Mouse (Mus musculus) heart, embryonic 10.5 days (tissue): Measurements from ENCODE around the gene Wfdc15b. TPM values are rescaled to one million over a fixed set of nuclear protein-coding genes. Genes with fewer than 3 reads are reported as not detected.

Experiments
- DNase-seq: peaks from one replicate; pipeline ENCODE4 v3.0.0-alpha.2; 2017; ENCODE audit warnings: low spot score
- H3K27ac ChIP-seq: fragments of 300-500 bp; sonication (generic); 2 replicates; pipeline ENCODE4 v1.5.1; 2016; ENCODE audit warnings: mild to moderate bottlenecking
- H3K27me3 ChIP-seq: fragments of 300-500 bp; sonication (generic); 2 replicates; pipeline ENCODE4 v1.6.1; 2016; ENCODE audit warnings: mild to moderate bottlenecking; ENCODE audit not compliant: poor library complexity, insufficient read depth, severe bottlenecking
- H3K36me3 ChIP-seq: fragments of 300-500 bp; sonication (generic); 2 replicates; pipeline ENCODE4 v1.6.1; 2016; ENCODE audit warnings: mild to moderate bottlenecking, moderate library complexity
- H3K4me1 ChIP-seq: fragments of 300-500 bp; sonication (generic); 2 replicates; pipeline ENCODE4 v1.6.1; 2016; ENCODE audit warnings: mild to moderate bottlenecking
- H3K4me3 ChIP-seq: fragments of 300-500 bp; sonication (generic); 2 replicates; pipeline ENCODE4 v1.5.1; 2016; ENCODE audit warnings: mild to moderate bottlenecking, moderate library complexity
- H3K9me3 ChIP-seq: fragments of 300-500 bp; sonication (generic); 2 replicates; pipeline ENCODE4 v1.6.1; 2016; ENCODE audit warnings: mild to moderate bottlenecking, moderate library complexity
- WGBS: fragments of 180-500 bp; shearing (Covaris S2); methylation state at CpG from one replicate; pipeline ENCODE4 v1.1.7; 2016; 5-methylcytosine and 5-hydroxymethylcytosine counted together
- polyA plus RNA-seq: library from polyadenylated mRNA; unstranded; fragments of >200 nt; fragmentation: Nextera tagmentation; extraction: Ambion mirVana; gene quantifications from 2 replicates; pipeline ENCODE4 v1.2.1, GENCODE M21; 2016

The Wfdc15b gene
- polyA plus RNA-seq, 1 experiment from 2014 or later = not detected

DNA sequence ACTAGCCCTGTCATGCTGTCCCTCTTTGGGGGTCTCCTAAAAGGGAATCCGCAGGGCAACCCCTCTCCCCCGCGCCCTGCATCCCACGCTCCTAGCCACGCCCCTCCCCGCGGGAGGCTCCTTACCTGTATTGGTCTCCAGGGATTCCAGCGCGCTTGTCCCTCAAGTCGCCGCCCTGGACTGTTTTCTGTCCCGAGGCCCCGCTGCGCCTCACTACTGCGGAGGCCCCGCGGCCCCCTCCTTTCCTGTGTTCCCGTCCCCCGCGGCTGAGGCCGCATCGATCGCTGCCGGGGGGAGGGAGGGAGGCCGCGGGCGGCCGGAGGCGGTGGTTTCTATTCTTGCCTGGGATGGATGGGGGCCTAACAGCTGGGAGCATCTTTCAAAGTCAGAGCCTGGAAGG is 50.6 kb downstream of the Wfdc15b start, which contains the start of gene Kcns1:
Gene Kcns1 (minus strand): TSS at position 212 of the 400 bp plus-strand sequence.
- no peaks in the 10 kb centered on the region for H3K9me3 ChIP-seq
- peaks cover 36% of the 10 kb centered on the region for H3K4me1 ChIP-seq
- H3K36me3 ChIP-seq = no peaks in the 10 kb centered on the region
- H3K27ac ChIP-seq = 0 out of 2 replicates have a peak within 1 kb of the TSS, but pooled peaks have one; percentile 10
- DNase-seq = no peak
- peaks cover 92% of the 10 kb centered on the region for H3K27me3 ChIP-seq
- WGBS = under 1% methylated on average over 24 of the region's 29 CpGs
- peak within 1 kb of the TSS; percentile 56 for H3K4me3 ChIP-seq

DNA sequence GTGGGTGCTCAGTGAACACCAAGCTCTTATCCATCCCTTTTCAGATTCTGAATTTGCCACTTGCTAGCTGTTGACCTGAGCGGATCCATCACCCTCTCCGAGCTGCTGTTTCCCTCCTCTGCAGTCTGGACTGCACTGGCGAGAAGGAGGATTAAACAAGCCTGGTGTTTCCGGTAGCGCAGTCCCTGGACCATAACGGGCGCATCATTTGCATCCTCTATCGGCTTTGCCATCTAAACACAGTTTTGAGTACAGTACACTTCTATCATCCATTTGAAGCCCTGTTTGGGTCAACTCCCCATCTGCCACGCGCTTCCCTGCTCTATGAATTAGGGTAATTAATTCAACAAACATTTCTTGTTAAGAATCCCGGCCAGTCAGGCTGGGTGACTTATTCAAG is 51.1 kb downstream of the Wfdc15b start:
- WGBS = 8% methylated on average over 11 of the region's 11 CpGs
- DNase-seq = no peak
- peaks cover 36% of the 10 kb centered on the region for H3K4me1 ChIP-seq
- no peaks in the 10 kb centered on the region for H3K36me3 ChIP-seq
- H3K27ac ChIP-seq = no peak overlapping the region
- peaks cover 92% of the 10 kb centered on the region for H3K27me3 ChIP-seq
- H3K9me3 ChIP-seq = no peaks in the 10 kb centered on the region
- H3K4me3 ChIP-seq = peak overlapping the region; percentile 56; the same call in 1 of the 2 replicates

DNA sequence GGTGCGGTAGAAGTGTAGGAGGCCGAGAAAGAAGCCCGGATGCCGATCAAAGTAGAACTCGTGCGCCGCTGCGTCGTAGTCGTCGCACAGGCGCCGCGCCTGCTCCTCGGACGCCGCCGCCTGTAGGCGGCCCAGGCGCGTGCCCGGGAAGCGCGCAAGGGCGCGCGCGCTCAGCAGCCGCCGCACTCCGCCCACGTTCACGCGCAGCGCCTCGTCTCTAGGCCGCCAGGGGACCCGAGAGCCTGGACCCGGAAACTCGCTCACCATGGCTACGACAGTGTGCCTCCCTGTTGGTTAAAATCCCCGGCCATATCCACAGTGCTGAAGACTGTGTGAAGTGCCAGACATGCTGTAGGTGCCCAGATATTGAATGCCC is 52.9 kb downstream of the Wfdc15b start:
- Histone ChIP-seq H3K27ac (no peak overlapping the region), H3K4me1 (peaks cover 30% of the 10 kb centered on the region), H3K4me3 (peak overlapping the region; percentile 57), H3K27me3 (peaks cover 95% of the 10 kb centered on the region), H3K9me3 (no peaks in the 10 kb centered on the region), H3K36me3 (no peaks in the 10 kb centered on the region)
- DNase-seq = no peak
- WGBS = 12% methylated on average over 42 of the region's 42 CpGs

DNA sequence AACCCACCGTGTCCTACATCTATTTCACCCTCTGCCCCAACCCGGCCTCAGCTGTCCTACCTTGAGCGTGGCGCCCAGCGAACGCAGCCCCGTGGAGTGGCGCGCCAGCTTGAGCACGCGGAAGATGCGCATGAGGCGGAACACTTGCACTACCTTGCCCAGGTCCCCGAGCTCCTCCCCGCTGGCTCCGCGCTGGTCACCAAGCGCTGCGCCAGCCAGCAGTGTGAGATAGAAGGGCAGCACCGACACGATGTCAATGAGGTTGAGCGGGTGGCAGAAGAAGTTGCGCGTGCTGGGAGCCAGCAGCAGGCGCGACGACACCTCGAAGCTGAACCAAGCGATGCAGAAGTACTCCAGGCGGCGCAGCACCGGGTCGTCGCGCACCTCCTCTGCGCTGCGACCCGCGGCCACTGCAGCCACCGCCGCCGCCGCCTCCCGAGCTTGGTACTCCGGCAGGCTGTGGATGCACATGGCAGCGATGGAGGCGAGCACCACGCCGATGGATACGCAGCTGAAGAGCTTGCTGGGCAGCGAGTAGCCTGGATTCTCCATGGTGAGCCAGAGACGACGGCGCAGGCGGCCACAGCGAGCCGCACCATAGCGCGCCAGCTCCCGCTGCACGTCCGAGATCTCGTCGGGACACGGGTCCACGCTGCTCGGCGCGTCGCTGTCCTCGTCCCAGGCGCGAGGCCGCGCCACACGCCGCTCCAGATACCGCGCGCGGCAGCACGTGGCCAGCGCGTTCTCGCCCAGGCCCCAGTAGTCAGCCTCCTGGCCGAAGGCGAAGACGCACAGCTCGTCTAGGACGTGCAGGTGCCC is 53.5 kb downstream of the Wfdc15b start:
- Histone ChIP-seq H3K4me1 (peaks cover 27% of the 10 kb centered on the region), H3K9me3 (no peaks in the 10 kb centered on the region), H3K4me3 (peak overlapping the region; percentile 57), H3K36me3 (no peaks in the 10 kb centered on the region), H3K27me3 (peaks cover 92% of the 10 kb centered on the region), H3K27ac (peak overlapping the region; percentile 59; the same call in 1 of the 2 replicates)
- no peak for DNase-seq
- 10% methylated on average over 90 of the region's 90 CpGs for WGBS

DNA sequence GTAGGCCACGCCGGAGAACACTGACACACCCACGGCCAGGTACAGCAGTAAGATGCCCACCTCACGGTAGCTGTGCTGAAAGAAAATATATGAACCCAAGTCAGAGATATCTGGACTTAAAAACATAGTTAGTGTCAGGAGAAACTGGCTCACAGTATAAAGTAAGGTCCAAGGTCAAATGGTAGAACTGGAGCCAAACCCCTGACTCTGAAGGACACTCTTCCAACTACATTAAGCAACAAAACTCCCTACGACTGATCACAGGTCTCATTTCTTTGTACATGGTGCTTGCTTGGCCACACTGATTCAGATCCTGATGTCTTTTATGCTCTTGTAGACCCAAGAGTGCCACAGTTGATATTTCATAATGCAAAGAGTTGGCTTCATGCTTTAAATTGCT is 56.5 kb downstream of the Wfdc15b start:
- no peak for DNase-seq
- Histone ChIP-seq H3K4me1 (peaks cover 11% of the 10 kb centered on the region), H3K27ac (no peak overlapping the region), H3K36me3 (no peaks in the 10 kb centered on the region), H3K4me3 (no peak overlapping the region), H3K27me3 (peaks cover 70% of the 10 kb centered on the region), H3K9me3 (no peaks in the 10 kb centered on the region)
- WGBS = 90% methylated on average over 5 of the region's 5 CpGs

Other genes with a start within 250 kb of the Wfdc15b start
- gene Ywhab, start 226.7 kb downstream of the Wfdc15b start, polyA plus RNA-seq = 274 and 296 TPM in 2 replicates
- gene Pabpc1l, start 196.2 kb downstream of the Wfdc15b start, polyA plus RNA-seq = 0.63 and 1.1 TPM in 2 replicates
- 20.5 and 23.6 TPM in 2 replicates for gene Stk4, start 151.3 kb downstream of the Wfdc15b start, polyA plus RNA-seq
- 58.7 and 65.0 TPM in 2 replicates for gene Tomm34, start 150.5 kb downstream of the Wfdc15b start, polyA plus RNA-seq
- not detected in 2 replicates for gene Kcns1, start 50.5 kb downstream of the Wfdc15b start, polyA plus RNA-seq
- gene Wfdc5, start 38.9 kb downstream of the Wfdc15b start, polyA plus RNA-seq = not detected in 2 replicates
- not detected in 2 replicates for gene Wfdc12, start 31.1 kb downstream of the Wfdc15b start, polyA plus RNA-seq
- not detected in 2 replicates for gene Wfdc15a, start 21.5 kb downstream of the Wfdc15b start, polyA plus RNA-seq
- gene Svs2, start 16.8 kb upstream of the Wfdc15b start, polyA plus RNA-seq = not detected in 2 replicates
- gene Svs3b, start 35.0 kb upstream of the Wfdc15b start, polyA plus RNA-seq = not detected in 2 replicates
- not detected in 2 replicates for gene Svs4, start 56.8 kb upstream of the Wfdc15b start, polyA plus RNA-seq
- not detected in 2 replicates for gene Svs3a, start 67.6 kb upstream of the Wfdc15b start, polyA plus RNA-seq
- gene Svs6, start 95.1 kb upstream of the Wfdc15b start, polyA plus RNA-seq = not detected in 2 replicates
- not detected in 2 replicates for gene Svs5, start 111.1 kb upstream of the Wfdc15b start, polyA plus RNA-seq
- gene Slpi, start 167.4 kb upstream of the Wfdc15b start, polyA plus RNA-seq = 0.92 TPM in 1 of 2 replicates, not detected in the other
- gene Rbpjl, start 181.5 kb upstream of the Wfdc15b start, polyA plus RNA-seq = 0.02 and 0.08 TPM in 2 replicates
- 0.76 and 1.2 TPM in 2 replicates for gene Matn4, start 183.5 kb upstream of the Wfdc15b start, polyA plus RNA-seq
- gene Sdc4, start 222.2 kb upstream of the Wfdc15b start, polyA plus RNA-seq = 37.3 and 37.8 TPM in 2 replicates
- 41.2 and 52.5 TPM in 2 replicates for gene Sys1, start 235.3 kb upstream of the Wfdc15b start, polyA plus RNA-seq
- gene Gm20458, start 239.3 kb upstream of the Wfdc15b start, polyA plus RNA-seq = 10.3 and 11.7 TPM in 2 replicates